13 mouse cellular contexts compared by ENCODE assay signal in genomic region chr14:23602937-23603336, GRCm38 (mm10).
"Had no signal": no experiment of that assay in that cellular context is flagged by ENCODE, and none has a peak within 500 bp of the region (broad histone marks: within the 10 kb centered on the region; RNA-seq: fewer than 3 reads in every experiment).

No protein-coding gene starts in this region.

- DNase-seq: kidney, adult 11 months; kidney, adult 9 months; kidney, postnatal 36 days; lung, embryonic 14.5 days; lung, postnatal 10 days; lung, postnatal 4 days; thymus, postnatal 4 days had no signal

- H3K9ac ChIP-seq: limb, embryonic 15.5 days; liver, embryonic 12.5 days; lung, embryonic 14.5 days; midbrain, embryonic 12.5 days had no signal

- ATAC-seq: liver, embryonic 12.5 days had no signal

- H3K4me3 ChIP-seq: limb, embryonic 15.5 days; liver, embryonic 12.5 days; megakaryocyte, embryonic 14.5 days; midbrain, embryonic 12.5 days had no signal

- H3K36me3 ChIP-seq: limb, embryonic 15.5 days; liver, embryonic 12.5 days; midbrain, embryonic 12.5 days had no signal

- H3K4me1 ChIP-seq: limb, embryonic 15.5 days; liver, embryonic 12.5 days; megakaryocyte, embryonic 14.5 days; midbrain, embryonic 12.5 days had no signal

- H3K9me3 ChIP-seq: limb, embryonic 15.5 days; liver, embryonic 12.5 days; midbrain, embryonic 12.5 days had no signal

- H3K27me3 ChIP-seq: limb, embryonic 15.5 days; liver, embryonic 12.5 days; megakaryocyte, embryonic 14.5 days had no signal

- H3K4me2 ChIP-seq: limb, embryonic 15.5 days; liver, embryonic 12.5 days; lung, embryonic 14.5 days; midbrain, embryonic 12.5 days had no signal

- H3K27ac ChIP-seq: kidney, postnatal 0 days; limb, embryonic 15.5 days; liver, embryonic 12.5 days; midbrain, embryonic 12.5 days; stomach, postnatal 0 days had no signal
